Mouse (Mus musculus) embryonic facial prominence, embryonic 14.5 days (tissue): ENCODE measurements at regions not wholly inside any gene's neighbourhood (a gene's known extent, or its start where the extent isn't known, plus 50 kb on each side); places are given as distances from the start of the nearest gene placed in this dataset.

Experiments
- ATAC-seq: fragments of 200-750 bp; cut with Nextera tagmentation; 2 replicates; pipeline ENCODE4 v1.8.0; 2017; ENCODE audit warnings: low read depth, moderate number of reproducible peaks, moderate TSS enrichment
- DNase-seq: peaks from one replicate; pipeline ENCODE4 v3.0.0-alpha.2; 2015; ENCODE audit warnings: low spot score
- H3K27ac ChIP-seq: fragments of 300-500 bp; sonication (generic); replicated peaks from 2 replicates; pipeline ENCODE4 v1.5.1; 2014; ENCODE audit warnings: low read depth, mild to moderate bottlenecking, low read length, moderate library complexity
- H3K27me3 ChIP-seq: fragments of 300-500 bp; sonication (generic); replicated peaks from 2 replicates; pipeline ENCODE4 v1.6.1; 2014; ENCODE audit warnings: low read length; ENCODE audit not compliant: control insufficient read depth, insufficient read depth
- H3K36me3 ChIP-seq: fragments of 300-500 bp; sonication (generic); 2 replicates; pipeline ENCODE4 v1.6.1; 2014; ENCODE audit warnings: low read length, mixed read lengths; ENCODE audit not compliant: control insufficient read depth, insufficient read depth
- H3K4me1 ChIP-seq: fragments of 300-500 bp; sonication (generic); 2 replicates; pipeline ENCODE4 v1.6.1; 2014; ENCODE audit warnings: antibody characterized with exemption, low read length; ENCODE audit not compliant: control insufficient read depth, insufficient read depth
- H3K4me2 ChIP-seq: fragments of 300-500 bp; sonication (generic); 2 replicates; pipeline ENCODE4 v1.6.1; 2014; ENCODE audit warnings: low read depth, mild to moderate bottlenecking, low read length, moderate library complexity, mixed read lengths
- H3K4me3 ChIP-seq: fragments of 300-500 bp; sonication (generic); 2 replicates; pipeline ENCODE4 v1.5.1; 2014; ENCODE audit warnings: low read depth, mild to moderate bottlenecking, low read length
- H3K9ac ChIP-seq: fragments of 300-500 bp; sonication (generic); 2 replicates; pipeline ENCODE4 v1.6.1; 2014; ENCODE audit warnings: low read depth, mild to moderate bottlenecking, low read length, moderate library complexity, mixed read lengths
- H3K9me3 ChIP-seq: fragments of 300-500 bp; sonication (generic); 2 replicates; pipeline ENCODE4 v1.6.1; 2016; ENCODE audit warnings: low read length; ENCODE audit not compliant: control insufficient read depth
- WGBS: fragments of 180-500 bp; shearing (Covaris S2); extraction: QIAGEN DNeasy Blood & Tissue Kit; methylation state at CpG from one replicate; pipeline ENCODE4 v1.1.7; 2014; 5-methylcytosine and 5-hydroxymethylcytosine counted together

- Histone ChIP-seq H3K27me3 (peaks cover 13% of the 10 kb centered on the region), H3K36me3 (no peaks in the 10 kb centered on the region), H3K4me3 (peak overlapping the region; percentile 37), H3K4me2 (peak overlapping the region; percentile 70), H3K4me1 (peaks cover 17% of the 10 kb centered on the region), H3K9me3 (no peaks in the 10 kb centered on the region), H3K9ac (peak overlapping the region; percentile 53), H3K27ac (no peak overlapping the region)
- WGBS, result 2% methylated on average over 37 of the region's 37 CpGs
- ATAC-seq, result peak; percentile 78
- peak; percentile 53 for DNase-seq
These were observed 72.7 kb upstream of the 4930535I16Rik start for GRCm38 (mm10) chr4:123990293-123991185.
